Mouse (Mus musculus) liver, adult 2 months (tissue): ENCODE measurements around the gene Eml2. TPM values are rescaled to one million over a fixed set of nuclear protein-coding genes. Genes with fewer than 3 reads are reported as not detected.
A peak's percentile ranks its signal among the peaks of the same experiment; 100 is the strongest.

Experiments used
- DNase-seq: peaks from one replicate; pipeline ENCODE4 v3.0.0-alpha.2; 2011; ENCODE audit warnings: low read depth, low spot score; ENCODE audit errors: extremely low read depth
- H3K27ac ChIP-seq: fragments of 200-500 bp; replicated peaks from 2 replicates; pipeline ENCODE4 v1.5.1; 2012; ENCODE audit warnings: low read depth, mild to moderate bottlenecking, control low read depth, inconsistent platforms, low read length; ENCODE audit not compliant: insufficient read depth
- H3K27me3 ChIP-seq: fragments of 200-500 bp; 2 replicates; pipeline ENCODE4 v1.6.1; 2012; ENCODE audit warnings: mild to moderate bottlenecking, moderate library complexity, low read length, inconsistent platforms; ENCODE audit not compliant: control insufficient read depth, insufficient read depth
- H3K36me3 ChIP-seq: fragments of 200-500 bp; 2 replicates; pipeline ENCODE4 v1.6.1; 2012; ENCODE audit warnings: low read length, inconsistent platforms; ENCODE audit not compliant: control insufficient read depth, insufficient read depth
- H3K4me1 ChIP-seq: fragments of 200-500 bp; 2 replicates; pipeline ENCODE4 v1.6.1; 2011; ENCODE audit warnings: low read length; ENCODE audit not compliant: control insufficient read depth, insufficient read depth
- H3K4me3 ChIP-seq: fragments of 200-500 bp; 2 replicates; pipeline ENCODE4 v1.5.1; 2011; ENCODE audit warnings: low read depth, mild to moderate bottlenecking, control low read depth, low read length, moderate library complexity; ENCODE audit not compliant: insufficient read depth
- H3K79me2 ChIP-seq: fragments of 200-500 bp; 2 replicates; pipeline ENCODE4 v1.6.1; 2012; ENCODE audit warnings: inconsistent platforms, mild to moderate bottlenecking, low read length, moderate library complexity; ENCODE audit not compliant: control insufficient read depth, insufficient read depth
- H3K9ac ChIP-seq: fragments of 200-500 bp; 2 replicates; pipeline ENCODE4 v1.6.1; 2012; ENCODE audit warnings: low read depth, mild to moderate bottlenecking, control low read depth, inconsistent platforms, low read length
- CTCF ChIP-seq: fragments of 200-500 bp; IDR thresholded peaks from 2 replicates; pipeline ENCODE4 v1.5.1; 2011; ENCODE audit warnings: low read depth, low read length, control low read depth
- POLR2A ChIP-seq: fragments of 200-500 bp; IDR thresholded peaks from 2 replicates; pipeline ENCODE4 v1.6.1; 2011; ENCODE audit warnings: low read length, control low read depth; ENCODE audit not compliant: insufficient read depth; ENCODE audit errors: extremely low read depth
- WGBS: fragments of 180-500 bp; shearing (Covaris S2); methylation state at CpG from one replicate; pipeline ENCODE4 v1.1.7; 2018; 5-methylcytosine and 5-hydroxymethylcytosine counted together
- polyA plus RNA-seq: library from polyadenylated mRNA; depleted of rRNA; stranded (reverse); fragments of >200 nt; gene quantifications from 2 replicates; pipeline ENCODE4 v1.2.3, GENCODE M21; 2012
- total RNA-seq: library from RNA; depleted of rRNA; stranded (reverse); fragments of >200 nt; gene quantifications from 2 replicates; pipeline ENCODE4 v1.2.3, GENCODE M21; 2014

Eml2 gene
- total and polyA plus RNA-seq, 2 experiments, result 9.8 to 12.2 TPM

DNA sequence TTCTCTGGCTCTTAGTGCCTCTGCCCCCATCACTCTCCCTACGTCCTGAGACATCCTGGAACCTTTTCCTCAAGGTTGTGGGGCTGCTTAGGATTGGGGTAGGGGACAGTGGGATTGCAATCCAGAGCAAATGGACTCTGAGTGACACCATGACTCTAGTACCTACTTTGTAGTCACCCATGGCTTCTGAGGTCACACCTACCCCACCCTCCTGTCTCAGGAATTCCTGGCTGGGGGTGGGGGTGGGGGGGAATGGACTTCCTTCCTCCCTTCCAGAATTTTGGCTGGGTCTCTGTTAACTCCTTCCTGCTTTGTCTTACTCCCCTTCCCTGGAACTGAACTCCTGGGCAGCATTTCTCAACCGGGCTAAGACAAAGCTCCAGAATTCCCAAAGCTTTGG lies 37.2 kb downstream of the Eml2 start:
- no peak for DNase-seq
- Histone ChIP-seq H3K36me3 (no peaks in the 10 kb centered on the region), H3K79me2 (no peaks in the 10 kb centered on the region), H3K4me3 (peak overlapping the region; percentile 42; the same call in 1 of the 2 replicates), H3K27me3 (no peaks in the 10 kb centered on the region), H3K9ac (no peak overlapping the region), H3K4me1 (peaks cover 3% of the 10 kb centered on the region; the same call in 1 of the 2 replicates), H3K27ac (no peak overlapping the region)
- 72% methylated on average over 2 of the region's 2 CpGs for WGBS
- no peak for TF ChIP-seq POLR2A
- TF ChIP-seq CTCF, result no peak

DNA sequence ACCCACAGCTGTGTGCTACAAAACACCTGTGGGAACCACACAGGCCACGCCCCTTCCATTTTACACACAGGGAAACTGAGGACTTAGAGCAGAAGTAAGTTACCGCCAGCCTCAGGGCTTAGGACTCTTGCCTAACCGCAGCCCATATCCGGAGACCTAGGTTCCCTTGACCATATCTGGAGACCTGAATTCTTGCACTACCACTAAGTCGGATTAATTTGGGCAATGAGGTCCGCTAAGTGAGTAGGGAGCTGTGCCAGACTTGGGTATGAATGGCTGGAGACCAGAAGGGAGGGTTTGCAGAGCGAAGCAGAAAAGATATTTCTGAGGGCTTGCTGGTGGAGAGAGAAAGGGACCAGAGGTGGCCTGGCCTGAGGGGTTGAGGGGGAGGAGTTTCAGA lies 38.1 kb downstream of the Eml2 start:
- H3K27ac ChIP-seq, result no peak overlapping the region
- H3K36me3 ChIP-seq, result no peaks in the 10 kb centered on the region
- H3K4me1 ChIP-seq, result peaks cover 3% of the 10 kb centered on the region; the same call in 1 of the 2 replicates
- no peak for DNase-seq
- H3K4me3 ChIP-seq, result no peak overlapping the region
- TF ChIP-seq POLR2A, result no peak
- TF ChIP-seq CTCF, result no peak
- no peak overlapping the region for H3K9ac ChIP-seq
- 62% methylated on average over 7 of the region's 7 CpGs for WGBS
- no peaks in the 10 kb centered on the region for H3K79me2 ChIP-seq
- H3K27me3 ChIP-seq, result no peaks in the 10 kb centered on the region

DNA sequence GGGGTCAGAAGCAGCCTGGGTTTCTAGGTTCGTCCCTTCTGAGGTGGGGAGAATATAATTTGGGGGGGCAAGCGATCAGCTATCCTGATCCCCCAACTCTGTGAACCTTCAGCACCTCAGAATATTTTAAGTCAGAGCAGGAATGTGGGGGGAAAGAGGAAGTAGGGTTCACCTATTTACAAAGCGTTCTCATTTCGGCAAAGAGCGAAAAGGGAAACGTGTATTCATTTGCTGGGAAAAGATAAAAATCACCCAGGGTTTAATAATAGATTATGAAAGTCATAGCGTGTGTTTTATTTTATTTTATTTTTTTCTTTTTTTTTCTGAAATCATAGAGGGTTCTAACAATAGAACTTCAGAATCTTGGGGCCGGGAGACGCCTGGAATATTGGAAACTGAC lies 38.7 kb downstream of the Eml2 start:
- H3K27ac ChIP-seq, result no peak overlapping the region
- TF ChIP-seq CTCF (no peak), POLR2A (no peak)
- H3K4me1 ChIP-seq, result peaks cover 3% of the 10 kb centered on the region; the same call in 1 of the 2 replicates
- no peaks in the 10 kb centered on the region for H3K79me2 ChIP-seq
- WGBS, result 65% methylated on average over 9 of the region's 9 CpGs
- H3K36me3 ChIP-seq, result no peaks in the 10 kb centered on the region
- H3K27me3 ChIP-seq, result no peaks in the 10 kb centered on the region
- DNase-seq, result no peak
- H3K4me3 ChIP-seq, result no peak overlapping the region
- no peak overlapping the region for H3K9ac ChIP-seq

DNA sequence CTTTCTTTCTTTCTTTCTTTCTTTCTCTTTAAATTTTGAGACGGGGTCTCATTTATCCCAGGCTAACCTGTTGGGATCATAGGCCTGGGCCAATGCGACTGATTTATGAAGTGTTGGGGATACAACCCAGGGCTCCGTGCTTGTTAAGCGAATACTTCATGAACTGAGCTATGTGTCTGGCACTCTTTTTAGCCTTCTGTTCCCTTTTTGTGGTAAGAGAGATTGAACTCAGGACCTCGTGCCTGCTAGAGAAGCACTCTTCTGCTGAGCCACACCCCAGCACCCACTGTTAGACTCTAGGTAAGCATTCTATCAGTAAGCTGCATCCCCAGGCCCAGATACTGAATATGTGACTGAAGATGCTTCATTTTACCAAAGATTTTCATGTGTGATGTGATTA lies 41.3 kb downstream of the Eml2 start:
- H3K27me3 ChIP-seq, result no peaks in the 10 kb centered on the region
- H3K4me1 ChIP-seq, result 0 out of 2 replicates have a peak, but pooled peaks cover 3% of the 10 kb centered on the region
- 61% methylated on average over 5 of the region's 5 CpGs for WGBS
- no peaks in the 10 kb centered on the region for H3K36me3 ChIP-seq
- no peak overlapping the region for H3K9ac ChIP-seq
- no peaks in the 10 kb centered on the region for H3K79me2 ChIP-seq
- no peak overlapping the region for H3K4me3 ChIP-seq
- H3K27ac ChIP-seq, result no peak overlapping the region
- no peak for DNase-seq
- TF ChIP-seq POLR2A, result no peak
- TF ChIP-seq CTCF, result no peak

DNA sequence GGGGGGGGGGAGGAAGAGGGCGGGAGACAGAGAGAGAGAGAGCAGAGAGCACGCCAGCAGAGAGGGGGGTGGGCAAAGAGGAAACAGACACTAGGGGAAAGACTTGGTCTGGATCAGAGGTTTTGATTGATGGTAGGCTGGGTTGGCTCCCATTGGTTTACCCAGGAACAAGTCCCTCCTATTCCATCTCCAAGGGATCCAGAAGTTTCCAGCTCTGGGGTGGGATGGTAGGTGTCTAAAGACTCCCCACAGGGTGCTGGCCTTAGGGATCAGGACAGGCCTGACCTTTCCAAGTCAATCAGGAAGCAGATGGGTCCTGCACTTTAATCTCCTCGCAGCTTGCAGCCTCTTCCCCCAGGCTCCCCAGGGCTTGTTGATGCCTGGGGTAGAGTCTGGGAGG lies 41.7 kb downstream of the Eml2 start:
- TF ChIP-seq CTCF (no peak), POLR2A (no peak)
- Histone ChIP-seq H3K79me2 (no peaks in the 10 kb centered on the region), H3K9ac (no peak overlapping the region), H3K4me3 (no peak overlapping the region), H3K36me3 (no peaks in the 10 kb centered on the region), H3K4me1 (0 out of 2 replicates have a peak, but pooled peaks cover 3% of the 10 kb centered on the region), H3K27ac (no peak overlapping the region), H3K27me3 (no peaks in the 10 kb centered on the region)
- 44% methylated on average over 3 of the region's 3 CpGs for WGBS
- no peak for DNase-seq

DNA sequence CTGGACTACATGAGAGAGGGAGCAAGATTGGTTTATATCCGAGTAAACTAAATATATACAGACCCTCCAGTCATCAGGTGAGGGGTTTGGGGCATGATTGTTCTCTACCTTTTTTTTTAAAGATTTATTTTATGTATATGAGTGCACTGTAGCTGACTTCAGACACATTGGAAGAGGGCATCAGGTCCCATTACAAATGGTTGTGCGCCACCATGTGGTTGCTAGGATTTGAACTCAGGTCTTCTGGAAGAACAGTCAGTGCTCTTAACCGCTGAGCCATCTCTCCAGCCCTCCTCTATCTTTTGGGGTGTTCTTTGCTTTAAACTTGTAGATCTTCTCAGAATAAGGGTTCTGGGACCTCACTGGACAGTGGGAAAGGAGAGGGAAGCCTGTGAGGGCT lies 43.8 kb downstream of the Eml2 start:
- Histone ChIP-seq H3K27ac (no peak overlapping the region), H3K36me3 (no peaks in the 10 kb centered on the region), H3K9ac (no peak overlapping the region), H3K4me3 (no peak overlapping the region), H3K27me3 (no peaks in the 10 kb centered on the region), H3K79me2 (no peaks in the 10 kb centered on the region), H3K4me1 (0 out of 2 replicates have a peak, but pooled peaks cover 3% of the 10 kb centered on the region)
- no peak for TF ChIP-seq POLR2A
- no peak for TF ChIP-seq CTCF
- 74% methylated on average over 3 of the region's 3 CpGs for WGBS
- no peak for DNase-seq
